Mouse (Mus musculus): ENCODE results near the gene Hoxa4. TPM values are rescaled to one million over a fixed set of nuclear protein-coding genes. Genes with fewer than 3 reads are reported as not detected.

The Hoxa4 gene
- total and polyA plus RNA-seq, 2 experiments from 2014 or later = 0.08 to 0.38 TPM

GRCm38 (mm10) chr6:52185834-52186233 lies 5.7 kb downstream of the Hoxa4 start:
- no peak overlapping the region for H3K9ac ChIP-seq (replicated peaks; ENCODE audit: low read depth, low read length)
- no peak overlapping the region for H3K4me3 ChIP-seq (ENCODE audit: low read depth, low read length)
- 19% methylated on average over 3 of the region's 3 CpGs for WGBS
- no peak overlapping the region for H3K27ac ChIP-seq (ENCODE audit: low read depth)
- H3K4me2 ChIP-seq (ENCODE audit: low read depth, low read length) = no peak overlapping the region
- ATAC-seq (ENCODE audit: insufficient read depth, low read depth) = no peak
- peaks cover 100% of the 10 kb centered on the region for H3K27me3 ChIP-seq (ENCODE audit: control insufficient read depth, insufficient read depth, low read length)
- H3K36me3 ChIP-seq (replicated peaks; ENCODE audit: control insufficient read depth, insufficient read depth, low read length) = no peaks in the 10 kb centered on the region
- DNase-seq (ENCODE audit: low spot score) = no peak
- no peak for TF ChIP-seq EP300 (IDR thresholded peaks at IDR 0.05; ENCODE audit: low read depth)
- no peaks in the 10 kb centered on the region for H3K9me3 ChIP-seq (replicated peaks; ENCODE audit: control insufficient read depth, low read length)
- no peaks in the 10 kb centered on the region for H3K4me1 ChIP-seq (ENCODE audit: control insufficient read depth, insufficient read depth)

GRCm38 (mm10) chr6:52185222-52185621 lies 6.3 kb downstream of the Hoxa4 start:
- no peaks in the 10 kb centered on the region for H3K36me3 ChIP-seq (replicated peaks; ENCODE audit: control insufficient read depth, insufficient read depth, low read length)
- H3K9ac ChIP-seq (replicated peaks; ENCODE audit: low read depth, low read length) = no peak overlapping the region
- H3K27ac ChIP-seq (ENCODE audit: low read depth) = no peak overlapping the region
- no peak overlapping the region for H3K4me2 ChIP-seq (ENCODE audit: low read depth, low read length)
- no peaks in the 10 kb centered on the region for H3K4me1 ChIP-seq (ENCODE audit: control insufficient read depth, insufficient read depth)
- TF ChIP-seq EP300 (IDR thresholded peaks at IDR 0.05; ENCODE audit: low read depth) = no peak
- no peaks in the 10 kb centered on the region for H3K9me3 ChIP-seq (replicated peaks; ENCODE audit: control insufficient read depth, low read length)
- H3K4me3 ChIP-seq (ENCODE audit: low read depth, low read length) = no peak overlapping the region
- 6% methylated on average over 19 of the region's 19 CpGs for WGBS
- H3K27me3 ChIP-seq (ENCODE audit: control insufficient read depth, insufficient read depth, low read length) = peaks cover 100% of the 10 kb centered on the region
- no peak for DNase-seq (ENCODE audit: low spot score)
- ATAC-seq (ENCODE audit: insufficient read depth, low read depth) = no peak

- no peak for TF ChIP-seq EP300 (IDR thresholded peaks at IDR 0.05; ENCODE audit: low read depth)
- TF ChIP-seq CTCF (IDR thresholded peaks at IDR 0.05; ENCODE audit: low read depth) = no peak
- Histone ChIP-seq H3K4me3 (ENCODE audit: low read depth, low read length) (no peak overlapping the region), H3K27ac (ENCODE audit: low read depth) (no peak overlapping the region), H3K9ac (replicated peaks; ENCODE audit: low read depth, low read length) (no peak overlapping the region), H3K27me3 (ENCODE audit: control insufficient read depth, insufficient read depth, low read length) (peaks cover 100% of the 10 kb centered on the region), H3K4me1 (ENCODE audit: control insufficient read depth, insufficient read depth) (no peaks in the 10 kb centered on the region), H3K9me3 (replicated peaks; ENCODE audit: control insufficient read depth, low read length) (no peaks in the 10 kb centered on the region), H3K4me2 (ENCODE audit: low read depth, low read length) (no peak overlapping the region), H3K36me3 (replicated peaks; ENCODE audit: control insufficient read depth, insufficient read depth, low read length) (no peaks in the 10 kb centered on the region)
- WGBS = 6% methylated on average over 6 of the region's 6 CpGs
- DNase-seq (ENCODE audit: low spot score) = no peak
- ATAC-seq (ENCODE audit: insufficient read depth, low read depth) = no peak
Measured at GRCm38 (mm10) chr6:52184668-52185067, 6.9 kb downstream of the Hoxa4 start.

- no peak overlapping the region for H3K4me2 ChIP-seq (ENCODE audit: low read depth, low read length)
Measured at GRCm38 (mm10) chr6:52183311-52184080, 8.1 kb downstream of the Hoxa4 start.

GRCm38 (mm10) chr6:52182793-52183192 lies 8.8 kb downstream of the Hoxa4 start:
- H3K4me1 ChIP-seq (ENCODE audit: control insufficient read depth, insufficient read depth) = no peaks in the 10 kb centered on the region
- H3K4me3 ChIP-seq (ENCODE audit: low read depth, low read length) = no peak overlapping the region
- ATAC-seq (ENCODE audit: insufficient read depth, low read depth) (no peak), DNase-seq (ENCODE audit: low spot score) (no peak)
- no peak overlapping the region for H3K9ac ChIP-seq (replicated peaks; ENCODE audit: low read depth, low read length)
- WGBS = 19% methylated on average over 1 of the region's 1 CpGs
- H3K27ac ChIP-seq (ENCODE audit: low read depth) = no peak overlapping the region
- TF ChIP-seq EP300 (IDR thresholded peaks at IDR 0.05; ENCODE audit: low read depth) = no peak
- TF ChIP-seq CTCF (IDR thresholded peaks at IDR 0.05; ENCODE audit: low read depth) = no peak
- H3K36me3 ChIP-seq (replicated peaks; ENCODE audit: control insufficient read depth, insufficient read depth, low read length) = no peaks in the 10 kb centered on the region
- no peak overlapping the region for H3K4me2 ChIP-seq (ENCODE audit: low read depth, low read length)
- peaks cover 100% of the 10 kb centered on the region for H3K27me3 ChIP-seq (ENCODE audit: control insufficient read depth, insufficient read depth, low read length)
- H3K9me3 ChIP-seq (replicated peaks; ENCODE audit: control insufficient read depth, low read length) = no peaks in the 10 kb centered on the region

More at GRCm38 (mm10) chr6:52183311-52184080, 8.1 kb downstream of the Hoxa4 start:
- Histone ChIP-seq H3K27ac (ENCODE audit: low read depth) (no peak overlapping the region), H3K9ac (replicated peaks; ENCODE audit: low read depth, low read length) (no peak overlapping the region), H3K27me3 (ENCODE audit: control insufficient read depth, insufficient read depth, low read length) (peaks cover 100% of the 10 kb centered on the region), H3K4me3 (ENCODE audit: low read depth, low read length) (no peak overlapping the region), H3K9me3 (replicated peaks; ENCODE audit: control insufficient read depth, low read length) (no peaks in the 10 kb centered on the region), H3K36me3 (replicated peaks; ENCODE audit: control insufficient read depth, insufficient read depth, low read length) (no peaks in the 10 kb centered on the region), H3K4me1 (ENCODE audit: control insufficient read depth, insufficient read depth) (no peaks in the 10 kb centered on the region)
- 18% methylated on average over 10 of the region's 10 CpGs for WGBS
- ATAC-seq (ENCODE audit: insufficient read depth, low read depth) (no peak), DNase-seq (ENCODE audit: low spot score) (no peak)
- no peak for TF ChIP-seq EP300 (IDR thresholded peaks at IDR 0.05; ENCODE audit: low read depth)
- no peak for TF ChIP-seq CTCF (IDR thresholded peaks at IDR 0.05; ENCODE audit: low read depth)

- TF ChIP-seq CTCF (IDR thresholded peaks at IDR 0.05; ENCODE audit: low read depth) = no peak
- no peak for TF ChIP-seq EP300 (IDR thresholded peaks at IDR 0.05; ENCODE audit: low read depth)
- H3K9me3 ChIP-seq (replicated peaks; ENCODE audit: control insufficient read depth, low read length) = no peaks in the 10 kb centered on the region
- no peak overlapping the region for H3K4me3 ChIP-seq (ENCODE audit: low read depth, low read length)
- no peak overlapping the region for H3K27ac ChIP-seq (ENCODE audit: low read depth)
- H3K27me3 ChIP-seq (ENCODE audit: control insufficient read depth, insufficient read depth, low read length) = peaks cover 99% of the 10 kb centered on the region
- H3K4me2 ChIP-seq (ENCODE audit: low read depth, low read length) = no peak overlapping the region
- WGBS = 29% methylated on average over 2 of the region's 2 CpGs
- no peak for ATAC-seq (ENCODE audit: insufficient read depth, low read depth)
- no peak for DNase-seq (ENCODE audit: low spot score)
- H3K4me1 ChIP-seq (ENCODE audit: control insufficient read depth, insufficient read depth) = no peaks in the 10 kb centered on the region
- no peak overlapping the region for H3K9ac ChIP-seq (replicated peaks; ENCODE audit: low read depth, low read length)
- H3K36me3 ChIP-seq (replicated peaks; ENCODE audit: control insufficient read depth, insufficient read depth, low read length) = no peaks in the 10 kb centered on the region
Measured at GRCm38 (mm10) chr6:52182030-52182429, 9.5 kb downstream of the Hoxa4 start.
